Mouse (Mus musculus): ENCODE results near the gene Rora.

Rora gene

GRCm38 (mm10) chr9:69430531-69430930 lies 776.9 kb downstream of the Rora start:
- DNase-seq (ENCODE audit: low spot score) = no peak

DNA sequence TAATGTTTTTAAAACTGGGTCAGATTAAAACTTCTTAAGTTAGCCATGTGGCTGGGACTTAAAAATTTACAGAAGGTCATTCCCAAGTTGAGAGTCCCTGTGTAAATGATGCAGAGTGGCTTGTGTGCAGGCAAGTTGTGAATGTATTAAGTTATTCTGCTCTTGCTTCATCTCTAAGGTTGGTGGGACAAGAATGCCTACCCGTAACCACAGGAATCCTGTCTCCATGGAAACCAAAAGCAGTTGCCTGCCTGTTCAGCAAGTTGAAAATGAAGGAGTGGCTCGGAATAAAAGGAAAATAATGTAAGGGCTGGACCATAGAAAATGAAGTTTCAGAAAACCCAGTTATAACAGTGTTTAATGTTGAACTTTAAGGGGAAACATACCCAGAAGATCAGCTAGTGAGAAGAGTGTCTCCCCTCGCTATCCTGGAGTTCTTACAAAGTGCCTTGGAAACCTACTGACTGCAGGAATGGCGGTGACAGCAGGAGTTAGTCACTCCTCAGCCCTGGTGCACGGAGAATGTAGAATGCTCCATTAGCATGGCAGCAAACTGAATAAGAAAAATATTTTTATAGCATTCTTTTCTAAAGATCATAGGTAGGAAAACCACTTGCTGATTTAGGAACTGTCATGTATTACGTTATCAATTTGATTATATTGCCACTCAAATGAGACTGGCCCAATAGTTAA lies 778.4 kb downstream of the Rora start:
- peak; percentile 39 for DNase-seq (ENCODE audit: low spot score)

GRCm38 (mm10) chr9:69435194-69435593 lies 781.6 kb downstream of the Rora start:
- DNase-seq (ENCODE audit: low spot score) = no peak

GRCm38 (mm10) chr9:69435662-69436061 lies 782.1 kb downstream of the Rora start:
- no peak for DNase-seq (ENCODE audit: low spot score)

Measured in MN1 (cell line).